Comparison of ENCODE assay signal across 31 mouse cellular contexts in the genomic region with DNA sequence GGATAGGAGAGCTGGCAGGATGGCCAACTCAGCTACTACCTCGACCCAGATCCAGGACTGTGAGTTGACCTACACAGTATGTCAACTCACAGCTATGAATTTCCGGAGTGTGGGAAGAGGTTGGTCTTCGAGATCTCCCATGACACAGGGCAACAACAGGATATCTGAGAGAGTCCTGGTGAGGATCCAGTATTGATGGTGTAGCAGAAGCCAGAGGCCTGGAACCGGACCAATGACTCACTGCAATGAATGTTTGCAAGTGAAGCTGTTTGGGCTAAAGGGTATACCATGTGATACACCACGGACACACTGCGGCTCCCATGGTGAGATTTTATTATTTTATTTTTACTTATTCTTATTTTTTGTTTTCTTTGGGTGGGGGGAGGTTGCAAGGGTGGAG. TPM values are rescaled to one million over a fixed set of nuclear protein-coding genes. Genes with fewer than 3 reads are reported as not detected.
DNase-seq lines count a peak whose midpoint lies in the region; ATAC-seq lines count a peak whose summit lies in the region.
"Had no signal": no experiment of that assay in that cellular context is flagged by ENCODE, and none has a peak within 500 bp of the region (broad histone marks: within the 10 kb centered on the region; RNA-seq: fewer than 3 reads in every experiment).

No protein-coding gene starts in this region.

- H3K4me2 ChIP-seq in hindbrain, embryonic 13.5 days = no peak overlapping the region
- H3K4me2 ChIP-seq in hindbrain, embryonic 14.5 days (replicated peaks) = no peak overlapping the region
- H3K4me2 ChIP-seq: heart, embryonic 13.5 days; intestine, embryonic 15.5 days had no signal

- H3K4me1 ChIP-seq in hindbrain, embryonic 13.5 days (replicated peaks) = peaks cover 24% of the 10 kb centered on the region
- H3K4me1 ChIP-seq in hindbrain, embryonic 14.5 days (replicated peaks; ENCODE audit: control insufficient read depth, insufficient read depth, low read length) = peaks cover 15% of the 10 kb centered on the region; the same call in 1 of the 2 replicates
- H3K4me1 ChIP-seq: heart, embryonic 13.5 days; intestine, embryonic 15.5 days had no signal

- WGBS in hindbrain, embryonic 13.5 days = 75% methylated on average over 6 of the region's 6 CpGs
- 85% methylated on average over 6 of the region's 6 CpGs for WGBS in hindbrain, embryonic 14.5 days

- no peaks in the 10 kb centered on the region for H3K9me3 ChIP-seq in hindbrain, embryonic 13.5 days
- no peaks in the 10 kb centered on the region for H3K9me3 ChIP-seq in hindbrain, embryonic 14.5 days (ENCODE audit: control insufficient read depth, low read length)
- H3K9me3 ChIP-seq: heart, embryonic 10.5 days; heart, embryonic 13.5 days; intestine, embryonic 15.5 days had no signal

- H3K4me3 ChIP-seq in hindbrain, embryonic 13.5 days = no peak overlapping the region
- no peak overlapping the region for H3K4me3 ChIP-seq in hindbrain, embryonic 14.5 days (replicated peaks; ENCODE audit: low read length)
- H3K4me3 ChIP-seq: heart, adult 2 months; heart, embryonic 10.5 days; heart, embryonic 13.5 days; intestine, embryonic 15.5 days had no signal

- peak overlapping the region; percentile 72; the same call in 1 of the 2 replicates for H3K27ac ChIP-seq in hindbrain, embryonic 13.5 days
- no peak overlapping the region for H3K27ac ChIP-seq in hindbrain, embryonic 14.5 days
- H3K27ac ChIP-seq: heart, adult 2 months; heart, embryonic 10.5 days; heart, embryonic 13.5 days; intestine, embryonic 15.5 days had no signal

- ATAC-seq in hindbrain, embryonic 13.5 days (ENCODE audit: low FRiP score) = no peak
- no peak for ATAC-seq in hindbrain, embryonic 14.5 days (ENCODE audit: low FRiP score)
- ATAC-seq: hindbrain, embryonic 16.5 days; intestine, embryonic 15.5 days; Patski had no signal

- DNase-seq in hindbrain, embryonic 14.5 days (ENCODE audit: low spot score) = no peak
- DNase-seq in 3T3-L1 (ENCODE audit: low read depth, low spot score) = peak; percentile 95
- DNase-seq in Muller cell, postnatal 12 days (ENCODE audit: inconsistent ontology term) = peak; percentile 14
- peak; percentile 80 for DNase-seq in fibroblast of lung, adult 2 months (ENCODE audit: low read depth)
- DNase-seq in kidney, adult 18-20 months = no peak
- no peak for DNase-seq in embryo, embryonic 11 days
- DNase-seq: adrenal gland, adult 2 months; adrenal gland, postnatal 14 days; B cell, adult 2 months; cerebellum, adult 11 months; cerebellum, adult 8-10 months; cerebellum, postnatal 10 days; cerebellum, postnatal 36 days; gastrocnemius, postnatal 10 days; gastrocnemius, postnatal 36 days; heart, adult 2 months; heart, postnatal 14 days; heart, postnatal 4 days; kidney, adult 11 months; kidney, adult 9 months had no signal

- H3K36me3 ChIP-seq in hindbrain, embryonic 13.5 days = no peaks in the 10 kb centered on the region
- H3K36me3 ChIP-seq in hindbrain, embryonic 14.5 days (replicated peaks; ENCODE audit: control insufficient read depth, insufficient read depth) = no peaks in the 10 kb centered on the region
- H3K36me3 ChIP-seq: heart, embryonic 10.5 days; heart, embryonic 13.5 days; intestine, embryonic 15.5 days had no signal

- no peaks in the 10 kb centered on the region for H3K27me3 ChIP-seq in hindbrain, embryonic 13.5 days
- no peaks in the 10 kb centered on the region for H3K27me3 ChIP-seq in hindbrain, embryonic 14.5 days (ENCODE audit: control insufficient read depth, insufficient read depth, low read length)
- H3K27me3 ChIP-seq: heart, embryonic 13.5 days; intestine, embryonic 15.5 days; Patski had no signal

- H3K9ac ChIP-seq in hindbrain, embryonic 13.5 days = no peak overlapping the region
- H3K9ac ChIP-seq in hindbrain, embryonic 14.5 days = no peak overlapping the region
- H3K9ac ChIP-seq: heart, embryonic 13.5 days; intestine, embryonic 15.5 days had no signal

RNA-seq across cellular contexts. Expression of a gene that starts 15.6 kb away (rescaled TPM):
- not detected in 2 replicates for polyA plus RNA-seq in hindbrain, embryonic 13.5 days (2015; fragmentation: Nextera tagmentation; extraction: Ambion mirVana)
- not detected in 2 replicates for polyA plus RNA-seq in hindbrain, embryonic 14.5 days (2014; fragmentation: Nextera tagmentation; extraction: Ambion mirVana)
- polyA plus RNA-seq: adrenal gland, adult 2 months; cortical plate, adult 2 months; embryonic facial prominence, embryonic 11.5 days; forebrain, embryonic 11.5 days; heart, adult 2 months; heart, embryonic 10.5 days; heart, embryonic 13.5 days; heart, embryonic 16.5 days; hindbrain, embryonic 11.5 days; hindbrain, embryonic 16.5 days; intestine, embryonic 15.5 days; Patski had no signal

RNA-seq across cellular contexts. Expression of a gene that starts 41.7 kb away (rescaled TPM):
- polyA plus RNA-seq in hindbrain, embryonic 13.5 days (2015; fragmentation: Nextera tagmentation; extraction: Ambion mirVana) = 8.0 and 8.1 TPM in 2 replicates
- 7.9 and 9.6 TPM in 2 replicates for polyA plus RNA-seq in hindbrain, embryonic 14.5 days (2014; fragmentation: Nextera tagmentation; extraction: Ambion mirVana)

Comparison
In these comparisons a context has a peak if more than half of its experiments do, and no peak if none do; other contexts are left out.
1. DNase-seq: peak in 3T3-L1 (single experiment), Muller cell, postnatal 12 days (single experiment) and fibroblast of lung, adult 2 months (single experiment); none in hindbrain, embryonic 14.5 days (single experiment), kidney, adult 18-20 months (single experiment) and embryo, embryonic 11 days (single experiment).